Mouse (Mus musculus) activated CD4-positive, CD25-positive, alpha-beta regulatory T cell, adult 4 months (primary cell): Measurements from ENCODE around the gene Chrm1. TPM values are rescaled to one million over a fixed set of nuclear protein-coding genes. Genes with fewer than 3 reads are reported as not detected.
A peak's percentile ranks its signal among the peaks of the same experiment; 100 is the strongest.
"Not testable (repeated sequence)": the region's sequence is repeated elsewhere in the genome, so short reads cannot be mapped to it uniquely, and the experiment has no call there.

Experiments
- ATAC-seq: one replicate; pipeline ENCODE4 v1.8.0; 2017
- polyA plus RNA-seq, 2 experiments: library from polyadenylated mRNA; unstranded; fragments of 100-300 nt; shearing (Covaris generic); gene quantifications; one replicate each; pipeline ENCODE4 v1.2.1; 2017

Gene Chrm1
- polyA plus RNA-seq, 2 experiments from 2014 or later, result not detected

DNA sequence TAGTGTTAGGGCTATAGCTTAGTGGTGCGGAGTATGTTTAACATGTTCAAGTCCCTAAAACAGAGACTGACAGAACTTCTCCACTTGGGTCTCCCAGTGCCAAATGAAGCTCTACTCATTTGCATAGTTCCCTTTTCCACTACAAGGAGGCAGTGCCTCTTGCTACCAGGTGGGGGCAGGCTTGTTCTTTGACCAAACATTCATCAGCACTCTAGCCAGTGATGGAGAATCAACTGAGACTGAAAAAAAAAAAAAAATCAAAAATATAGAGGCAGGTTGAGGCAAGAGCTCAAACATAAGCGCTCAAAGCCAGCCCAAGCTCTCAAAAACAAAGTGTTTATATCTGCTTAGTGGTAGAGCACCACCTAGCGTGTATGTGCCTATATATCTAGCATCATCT is 54.8 kb downstream of the Chrm1 start:
- ATAC-seq, result peak; percentile 24

GRCm38 (mm10) chr19:8719037-8719436 is 55.4 kb downstream of the Chrm1 start:
- ATAC-seq, result not testable (repeated sequence)

DNA sequence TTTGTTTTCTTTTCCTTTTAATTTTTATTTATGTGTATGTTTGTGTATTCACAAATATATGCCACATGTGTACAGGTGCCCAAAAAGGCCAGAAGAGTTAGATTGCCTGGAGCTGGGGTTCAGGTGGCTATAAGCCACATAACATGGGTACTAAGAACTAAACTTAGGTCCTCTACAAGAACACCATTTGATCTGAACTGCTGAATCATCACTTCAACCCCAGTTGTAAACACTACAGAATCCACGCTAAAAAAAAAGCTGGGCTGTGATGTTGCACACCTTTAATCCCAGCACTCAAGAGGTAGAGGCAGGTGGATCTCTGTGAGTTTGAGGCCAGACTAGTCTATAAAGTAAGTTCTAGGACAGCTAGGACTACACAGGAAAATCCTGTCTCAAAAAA is 57.8 kb downstream of the Chrm1 start:
- ATAC-seq, result no peak

DNA sequence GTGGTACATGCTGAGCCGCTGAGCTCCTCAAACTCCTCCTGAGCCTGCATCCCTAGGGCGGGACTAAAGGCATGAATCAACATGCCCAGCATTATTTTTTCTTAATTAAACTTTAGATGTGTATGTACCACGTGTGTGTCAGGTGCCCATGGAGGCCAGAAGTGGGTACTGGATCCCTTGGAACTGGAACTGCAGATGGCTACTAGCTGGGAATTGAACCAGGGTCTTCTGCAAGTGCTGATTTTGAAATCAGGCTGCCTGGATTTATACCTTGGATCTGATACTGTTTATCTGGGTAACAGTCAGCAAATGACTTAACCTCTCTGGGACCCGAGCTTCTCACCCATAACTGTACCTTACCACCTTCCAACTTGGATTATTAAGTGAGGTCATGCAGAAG is 58.4 kb downstream of the Chrm1 start:
- ATAC-seq, result no peak

DNA sequence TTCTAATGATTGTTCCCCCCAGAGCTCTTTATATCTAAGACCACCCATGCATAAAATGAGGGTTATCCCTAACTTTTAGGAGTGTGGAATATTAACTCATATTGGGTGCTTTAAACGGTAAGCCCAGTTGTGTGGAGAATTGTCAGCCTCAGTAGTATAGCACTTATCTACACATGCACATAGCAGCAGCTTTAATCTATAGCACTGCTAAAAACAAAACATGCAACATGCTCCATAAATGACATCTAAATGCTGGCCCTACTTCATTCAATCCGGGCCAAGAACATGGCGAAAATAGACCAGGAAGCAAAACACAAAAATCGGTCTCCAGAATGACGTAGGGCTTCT is 58.9 kb downstream of the Chrm1 start:
- ATAC-seq, result no peak

- peak; percentile 89 for ATAC-seq
These were observed 59.5 kb downstream of the Chrm1 start, which contains the start of gene Slc3a2 for GRCm38 (mm10) chr19:8722907-8723573. Slc3a2 (minus strand) TSS chr19:8723369.

- no peak for ATAC-seq
These were observed 60.2 kb downstream of the Chrm1 start for GRCm38 (mm10) chr19:8723574-8724346.

- ATAC-seq, result no peak
These were observed 60.8 kb downstream of the Chrm1 start for GRCm38 (mm10) chr19:8724392-8724791.

DNA sequence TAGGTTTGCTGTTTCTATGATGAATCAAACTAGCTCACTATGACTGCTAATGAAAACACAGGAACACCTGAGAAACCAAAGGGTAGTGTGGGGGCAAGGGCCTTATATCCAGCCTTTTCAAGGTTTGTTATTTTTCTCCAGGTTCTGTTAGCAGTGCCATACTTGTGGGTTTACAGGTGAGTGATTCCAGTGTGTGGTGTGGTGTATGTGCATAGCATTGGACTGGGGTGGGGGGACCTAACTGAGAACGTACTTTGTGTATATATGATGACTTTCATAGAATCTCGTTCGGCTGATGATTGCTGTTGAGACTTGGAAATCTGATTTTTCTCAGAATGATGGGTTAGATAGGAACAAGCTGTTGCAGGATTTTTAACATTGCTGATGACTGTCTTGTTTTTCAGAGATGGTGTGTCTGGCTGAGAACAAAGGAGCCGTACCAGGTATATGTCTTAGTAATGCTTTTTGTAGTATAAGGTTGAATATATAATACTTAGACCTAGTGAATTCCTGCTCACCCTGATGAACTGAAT is 61.6 kb downstream of the Chrm1 start:
- no peak for ATAC-seq

- ATAC-seq, result no peak
These were observed 63.2 kb downstream of the Chrm1 start for GRCm38 (mm10) chr19:8726609-8727390.

DNA sequence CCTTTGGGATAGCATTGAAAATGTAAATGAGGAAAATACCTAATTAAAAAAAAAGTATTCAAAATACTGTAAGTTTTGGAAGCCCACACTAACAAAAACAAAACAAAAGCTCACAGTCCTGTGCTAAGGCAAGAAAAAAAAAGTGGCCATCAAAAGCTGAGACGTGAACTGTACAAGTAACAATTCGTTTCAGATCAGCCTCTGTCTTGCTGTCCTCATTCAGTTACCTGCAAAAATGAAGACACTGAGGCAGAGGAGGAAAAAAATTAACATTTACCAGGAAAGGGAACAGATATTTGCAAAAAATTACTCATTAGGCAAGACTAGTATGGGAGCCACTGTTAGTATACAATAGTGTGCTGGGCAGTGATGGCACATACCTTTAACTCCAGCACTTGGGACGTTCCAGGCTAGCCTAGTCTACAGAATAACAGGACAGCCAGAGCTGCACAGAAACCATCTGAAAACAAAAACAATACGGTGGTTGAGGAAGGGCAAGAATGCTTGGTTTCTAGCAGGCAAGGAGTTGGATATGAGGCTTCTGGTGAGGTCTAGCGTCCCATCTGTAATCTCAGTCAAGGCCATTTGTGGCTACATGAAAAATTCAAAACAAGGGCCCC is 64.0 kb downstream of the Chrm1 start:
- no peak for ATAC-seq

DNA sequence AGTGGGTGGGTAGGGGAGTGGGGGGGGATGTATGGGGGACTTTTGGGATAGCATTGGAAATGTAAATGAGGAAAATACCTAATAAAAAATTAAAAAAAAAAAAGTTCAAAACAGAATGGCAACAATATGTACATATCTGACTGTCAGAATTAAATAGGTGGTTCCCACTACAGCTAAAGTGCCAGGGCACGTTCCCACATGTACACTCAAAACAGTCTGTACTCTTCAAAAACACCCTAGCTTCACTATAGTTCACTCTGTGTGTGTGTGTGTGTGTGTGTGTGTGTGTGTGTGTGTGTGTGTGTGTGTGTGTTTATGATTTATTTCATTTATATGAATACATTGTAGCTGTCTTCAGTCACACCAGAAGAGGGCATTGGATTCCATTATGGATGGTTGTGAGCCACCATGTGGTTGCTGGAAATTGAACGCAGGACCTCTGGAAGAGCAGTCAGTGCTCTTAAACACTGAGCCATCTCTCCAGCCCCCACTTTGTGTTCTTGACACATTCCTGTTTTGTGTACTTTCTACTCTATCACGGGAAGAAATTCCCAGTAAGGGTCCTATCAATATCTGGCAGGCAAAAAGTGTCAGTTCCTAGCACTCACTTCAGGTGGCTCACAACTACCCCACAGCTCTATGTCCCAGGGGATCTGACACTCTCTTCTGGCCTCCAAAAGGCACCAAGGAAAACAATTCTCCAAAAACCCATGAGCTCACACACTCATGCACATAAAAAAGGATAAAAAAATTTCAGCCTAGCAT is 64.9 kb downstream of the Chrm1 start:
- ATAC-seq, result not testable (repeated sequence)

Other genes starting within 250 kb of the Chrm1 start
- gene Slc22a8, start 72.5 kb upstream of the Chrm1 start, polyA plus RNA-seq, result under 1 TPM in 1 of 2 experiments, not detected in 1; 0.40 TPM
- gene Slc22a6, start 45.8 kb upstream of the Chrm1 start, polyA plus RNA-seq, result not detected
- 10 to 100 TPM; 60.3 to 69.3 TPM for gene Slc3a2, start 59.6 kb downstream of the Chrm1 start, polyA plus RNA-seq
- 10 to 100 TPM; 43.3 to 70.5 TPM for gene Wdr74, start 72.0 kb downstream of the Chrm1 start, polyA plus RNA-seq
- not detected for gene 1700092M07Rik, start 76.9 kb downstream of the Chrm1 start, polyA plus RNA-seq
- 100 to 1,000 TPM; 109 to 113 TPM for gene Stx5a, start 77.6 kb downstream of the Chrm1 start, polyA plus RNA-seq
- 100 to 1,000 TPM; 126 to 163 TPM for gene Nxf1, start 93.3 kb downstream of the Chrm1 start, polyA plus RNA-seq
- gene Tmem223, start 107.2 kb downstream of the Chrm1 start, polyA plus RNA-seq, result 100 to 1,000 TPM; 115 to 137 TPM
- gene Tmem179b, start 110.7 kb downstream of the Chrm1 start, polyA plus RNA-seq, result 100 to 1,000 TPM in 1 of 2 experiments, 10 to 100 TPM in 1; 98.5 to 110 TPM
- gene Taf6l, start 122.6 kb downstream of the Chrm1 start, polyA plus RNA-seq, result 1 to 10 TPM; 3.5 to 6.9 TPM
- 100 to 1,000 TPM; 171 to 186 TPM for gene Polr2g, start 134.8 kb downstream of the Chrm1 start, polyA plus RNA-seq
- gene Zbtb3, start 138.8 kb downstream of the Chrm1 start, polyA plus RNA-seq, result 1 to 10 TPM; 2.1 TPM
- 10 to 100 TPM; 39.9 to 43.8 TPM for gene Ttc9c, start 155.5 kb downstream of the Chrm1 start, polyA plus RNA-seq
- 1 to 10 TPM; 6.0 to 6.1 TPM for gene Hnrnpul2, start 156.2 kb downstream of the Chrm1 start, polyA plus RNA-seq
- not detected for gene AC129217.1, start 166.0 kb downstream of the Chrm1 start, polyA plus RNA-seq
- 100 to 1,000 TPM in 1 of 2 experiments, 10 to 100 TPM in 1; 93.4 to 102 TPM for gene Bscl2, start 173.7 kb downstream of the Chrm1 start, polyA plus RNA-seq
- 1 to 10 TPM in 1 of 2 experiments, under 1 TPM in 1; 0.42 to 1.2 TPM for gene Gng3, start 175.4 kb downstream of the Chrm1 start, polyA plus RNA-seq
- not detected for gene Lrrn4cl, start 187.0 kb downstream of the Chrm1 start, polyA plus RNA-seq
- gene Ubxn1, start 207.7 kb downstream of the Chrm1 start, polyA plus RNA-seq, result 10 to 100 TPM; 62.6 to 75.9 TPM
- 10 to 100 TPM; 85.8 to 90.4 TPM for gene Uqcc3, start 217.1 kb downstream of the Chrm1 start, polyA plus RNA-seq
- 10 to 100 TPM; 63.2 to 70.9 TPM for gene Lbhd1, start 219.9 kb downstream of the Chrm1 start, polyA plus RNA-seq
- not detected for gene Gm49403, start 220.1 kb downstream of the Chrm1 start, polyA plus RNA-seq
- gene 1810009A15Rik, start 225.1 kb downstream of the Chrm1 start, polyA plus RNA-seq, result 100 to 1,000 TPM; 112 to 130 TPM
- 1 to 10 TPM in 1 of 2 experiments, not detected in 1; 1.5 TPM for gene Gm49416, start 225.1 kb downstream of the Chrm1 start, polyA plus RNA-seq
- 10 to 100 TPM in 1 of 2 experiments, 1 to 10 TPM in 1; 8.9 to 12.2 TPM for gene Ints5, start 229.2 kb downstream of the Chrm1 start, polyA plus RNA-seq
- gene Ganab, start 234.3 kb downstream of the Chrm1 start, polyA plus RNA-seq, result 10 to 100 TPM; 40.0 to 57.3 TPM